Mouse (Mus musculus) gastrocnemius, postnatal 4 days (tissue): Measurements from ENCODE around the gene Gimap9. TPM values are rescaled to one million over a fixed set of nuclear protein-coding genes. Genes with fewer than 3 reads are reported as not detected.

ENCODE experiments used
- DNase-seq, 2 experiments: peaks; one replicate each; pipeline ENCODE4 v3.0.0; 2021 to 2022; ENCODE audit warnings: low spot score in 2 of 2, mixed read lengths in 2 of 2
- long read RNA-seq, 2 experiments: library from polyadenylated mRNA; stranded (forward); transcript quantifications; one replicate each; pipeline ENCODE4 v2.0.0; 2021
- total RNA-seq, 2 experiments: library from RNA; stranded (reverse); gene quantifications; 2 replicates each; pipeline ENCODE4 v1.2.3; 2021

The Gimap9 gene
- total RNA-seq: 1 to 10 TPM; 2.3 to 3.2 TPM
- long read RNA-seq, experiment 1, partial matches to known transcripts: 0 of 2 reads
- long read RNA-seq, experiment 1, other reads (novel, unspliced or antisense): 0 of 2 reads
- long read RNA-seq, experiment 2, partial matches to known transcripts: 0 of 1 reads
- long read RNA-seq, experiment 2, other reads (novel, unspliced or antisense): 0 of 1 reads

- DNase-seq: no peak
These were observed at the start of gene Gimap9 for GRCm38 (mm10) chr6:48675931-48676859. Gene Gimap9, plus strand, starts transcription at chr6:48676129.

GRCm38 (mm10) chr6:48626464-48626863 lies 49.5 kb upstream of the Gimap9 start, which contains the start of gene AI854703:
Gene AI854703, plus strand, starts transcription at chr6:48626764.
- no peak for DNase-seq

DNA sequence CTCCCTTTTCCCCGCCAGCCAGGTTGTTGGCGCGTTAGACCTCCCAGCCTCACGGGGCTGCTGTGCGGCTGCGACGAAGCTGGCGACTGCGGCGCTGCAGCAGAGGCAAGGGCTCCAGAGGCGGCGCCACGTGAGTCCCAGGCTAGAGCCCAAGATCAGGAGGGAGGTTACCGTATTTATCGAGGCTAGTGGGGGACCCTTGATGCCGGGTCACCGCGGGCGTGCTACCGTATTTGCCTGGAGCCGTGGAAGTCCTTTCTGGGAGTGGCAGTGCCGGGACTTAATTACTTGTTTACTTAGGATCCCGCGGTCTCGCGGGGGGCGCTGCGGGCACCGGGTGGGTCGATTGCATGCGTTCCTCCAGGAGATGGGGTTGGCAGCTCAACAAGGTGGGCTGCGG lies 48.9 kb upstream of the Gimap9 start:
- DNase-seq: peak in 1 of 2 experiments; percentile 42

- no peak for DNase-seq
These were observed 48.4 kb upstream of the Gimap9 start for GRCm38 (mm10) chr6:48627511-48627924.

DNA sequence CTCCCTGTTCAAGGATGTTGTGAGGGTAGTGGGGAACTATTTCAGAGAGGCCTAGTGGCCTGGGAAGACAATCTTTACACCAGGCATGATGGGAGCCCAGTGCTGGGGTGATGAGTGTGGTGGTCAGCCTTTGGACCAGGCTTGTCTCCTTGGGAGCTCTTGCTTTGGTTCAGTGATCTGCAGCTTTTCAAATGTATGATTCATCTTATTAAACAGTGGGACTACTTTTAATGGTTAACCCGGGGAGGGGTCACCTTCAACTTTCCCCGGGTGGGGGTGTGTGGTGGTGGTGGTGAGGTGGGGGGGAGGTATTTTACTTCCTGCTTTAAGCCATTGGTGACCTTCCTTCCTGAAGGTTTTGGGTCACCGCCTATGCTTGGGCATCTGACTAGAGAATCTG lies 47.6 kb upstream of the Gimap9 start:
- DNase-seq: no peak

DNA sequence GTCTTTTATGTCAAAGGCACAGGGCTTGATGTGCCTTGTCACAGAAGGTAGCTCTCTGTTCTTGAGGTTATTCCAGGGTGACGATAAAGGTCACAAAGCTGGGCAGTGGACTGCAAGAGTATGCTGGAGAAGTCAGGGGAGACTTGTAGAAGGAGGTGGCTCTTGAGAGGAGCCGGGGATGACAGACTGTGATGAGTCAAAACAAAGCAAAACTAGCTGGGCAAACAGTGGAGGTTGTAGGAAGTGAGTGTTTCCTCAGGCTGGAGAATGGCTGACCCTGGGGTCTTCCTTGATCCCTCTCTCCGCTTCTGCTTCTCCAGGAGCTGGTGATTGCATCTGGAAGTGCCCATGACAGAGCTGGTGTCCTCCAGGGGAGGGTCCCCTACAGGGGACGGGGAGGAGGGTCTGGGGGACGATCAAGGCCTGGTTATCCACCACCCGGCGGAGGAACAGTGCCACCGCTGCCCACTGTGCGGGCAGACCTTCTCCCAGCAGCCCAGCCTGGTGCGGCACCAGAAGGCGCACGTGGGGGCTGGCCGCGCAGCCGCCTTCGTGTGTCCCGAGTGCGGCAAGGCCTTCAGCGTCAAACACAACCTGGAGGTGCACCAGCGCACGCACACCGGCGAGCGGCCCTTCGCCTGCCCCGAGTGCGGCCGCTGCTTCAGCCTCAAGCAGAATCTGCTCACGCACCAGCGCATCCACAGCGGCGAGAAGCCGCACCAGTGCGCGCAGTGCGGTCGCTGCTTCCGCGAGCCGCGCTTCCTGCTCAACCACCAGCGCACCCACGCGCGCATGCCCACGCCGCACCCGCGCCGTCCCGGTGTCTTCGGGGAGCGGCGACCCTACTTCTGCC lies 46.9 kb upstream of the Gimap9 start:
- no peak for DNase-seq

DNA sequence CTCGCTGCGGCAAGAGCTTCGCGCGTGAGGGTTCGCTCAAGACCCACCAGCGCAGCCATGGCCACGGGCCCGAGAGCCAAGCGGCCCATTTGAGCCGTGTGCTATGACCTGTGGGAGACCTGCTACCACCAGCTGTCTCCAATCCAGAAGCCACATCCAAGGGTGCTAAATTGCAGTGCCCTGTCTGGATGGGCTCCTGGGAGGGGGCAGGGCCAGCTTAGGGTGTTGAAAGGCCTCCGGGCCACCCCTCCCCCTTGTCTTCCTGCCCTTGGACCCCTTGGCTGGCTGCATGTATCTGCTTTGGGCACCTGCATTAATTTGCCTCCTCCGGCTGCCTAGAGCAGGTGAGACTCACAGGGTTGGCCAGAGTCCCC lies 46.3 kb upstream of the Gimap9 start:
- DNase-seq: no peak

DNA sequence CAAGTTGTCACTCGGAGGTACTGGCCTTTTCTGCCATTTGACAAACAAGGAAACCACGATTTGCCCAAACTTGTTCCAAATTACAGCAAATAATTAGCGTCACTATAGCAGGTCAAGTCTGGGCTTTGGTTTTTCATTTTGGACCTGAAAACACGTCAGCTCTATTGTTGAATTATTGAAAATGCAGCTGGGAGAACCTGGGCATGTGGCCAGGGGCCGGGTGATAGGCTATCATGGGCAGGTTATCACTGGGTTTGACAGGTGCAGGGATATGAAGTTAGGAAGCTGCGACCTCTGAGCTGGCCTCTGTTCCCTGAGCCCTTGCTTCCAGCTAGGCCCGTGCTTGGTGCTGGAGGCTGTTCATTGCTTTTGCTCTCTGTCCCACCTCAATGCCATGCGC lies 45.1 kb upstream of the Gimap9 start:
- no peak for DNase-seq

- DNase-seq: no peak
These were observed 40.8 kb upstream of the Gimap9 start for GRCm38 (mm10) chr6:48635105-48635504.

- DNase-seq: no peak
These were observed 39.4 kb upstream of the Gimap9 start for GRCm38 (mm10) chr6:48636515-48636914.

DNA sequence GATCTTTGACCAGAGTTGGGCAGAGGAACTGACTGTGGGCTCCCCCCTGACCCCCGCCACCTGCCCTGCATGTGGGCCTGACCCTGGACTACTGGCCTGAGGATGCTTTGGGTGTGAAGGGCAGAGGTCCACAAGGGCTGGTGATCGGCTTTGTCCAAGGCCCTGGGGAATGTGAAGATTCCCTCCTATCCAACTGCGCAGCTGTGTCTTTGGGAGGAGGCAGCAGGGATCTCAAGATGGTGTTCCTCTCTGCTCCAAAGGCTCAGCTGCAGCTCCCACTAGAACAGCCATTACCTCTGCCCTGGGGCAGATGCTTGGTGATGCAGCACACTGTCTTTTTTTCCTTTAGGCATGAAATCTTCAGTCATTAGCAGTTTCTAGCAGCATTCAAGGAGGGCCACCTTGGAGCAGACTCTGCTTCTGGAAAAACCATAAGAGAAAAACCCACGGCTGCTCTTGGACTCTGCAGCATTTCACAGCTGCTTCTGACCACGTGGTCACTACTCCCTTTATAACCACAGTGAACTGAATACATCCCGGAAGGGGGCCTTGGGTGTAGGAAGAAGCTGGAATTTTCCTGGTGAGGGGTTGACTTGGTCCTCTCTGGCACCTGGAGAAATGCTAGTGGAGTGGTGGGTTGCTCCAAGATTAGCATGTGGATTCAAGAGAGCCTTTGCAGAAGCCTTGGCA lies 38.0 kb upstream of the Gimap9 start:
- no peak for DNase-seq

GRCm38 (mm10) chr6:48638553-48638952 lies 37.4 kb upstream of the Gimap9 start:
- no peak for DNase-seq

DNA sequence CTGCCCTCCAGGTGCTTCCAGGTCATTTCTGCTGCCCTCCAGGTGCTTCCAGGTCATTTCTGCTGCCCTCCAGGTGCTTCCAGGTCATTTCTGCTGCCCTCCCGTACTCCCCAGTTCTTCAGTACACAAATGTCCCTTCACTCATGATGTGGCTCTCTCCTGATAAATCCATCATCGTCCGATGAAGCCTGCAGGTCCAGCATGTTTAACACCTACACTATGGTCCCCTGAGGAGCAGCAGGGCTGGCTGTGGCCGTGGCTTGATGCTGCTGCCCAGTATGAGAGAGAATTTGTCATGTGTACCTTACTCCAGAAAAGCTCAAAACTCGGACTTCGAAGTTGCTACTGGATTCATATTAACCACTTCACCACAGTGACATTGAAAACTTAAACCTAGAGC lies 34.5 kb upstream of the Gimap9 start:
- DNase-seq: no peak

DNA sequence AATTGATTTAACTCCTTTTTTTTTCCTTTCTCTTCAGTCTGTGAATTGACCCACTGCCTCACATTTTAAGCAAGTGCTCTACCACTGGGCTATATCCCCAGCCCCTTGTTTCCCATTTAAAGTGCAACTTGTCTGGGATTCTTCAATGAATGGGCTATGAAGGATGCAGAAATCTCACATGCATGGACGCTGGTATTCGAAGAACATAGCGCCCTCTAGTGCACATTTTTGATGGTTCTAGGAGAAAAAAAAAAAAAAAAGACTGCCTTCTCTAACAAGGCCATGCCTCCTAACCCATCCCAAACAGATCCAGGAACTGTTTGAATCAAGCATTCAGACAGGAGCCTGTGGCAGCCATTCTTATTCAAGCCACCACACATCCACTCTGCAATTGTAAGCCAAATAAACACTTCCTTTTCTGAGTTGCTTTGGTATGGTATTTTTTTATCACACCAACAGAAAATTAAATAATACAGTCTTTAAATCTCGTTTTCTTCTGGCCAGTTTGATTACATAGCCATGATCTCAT lies 33.1 kb upstream of the Gimap9 start:
- DNase-seq: no peak

GRCm38 (mm10) chr6:48645660-48646308 lies 30.1 kb upstream of the Gimap9 start:
- peak in 1 of 2 experiments; percentile 64 for DNase-seq

GRCm38 (mm10) chr6:48646309-48646690 lies 29.6 kb upstream of the Gimap9 start:
- no peak for DNase-seq

GRCm38 (mm10) chr6:48646995-48647394 lies 28.9 kb upstream of the Gimap9 start, which contains the start of gene Gimap8:
Gene Gimap8, plus strand, starts transcription at chr6:48647234.
- no peak for DNase-seq

DNA sequence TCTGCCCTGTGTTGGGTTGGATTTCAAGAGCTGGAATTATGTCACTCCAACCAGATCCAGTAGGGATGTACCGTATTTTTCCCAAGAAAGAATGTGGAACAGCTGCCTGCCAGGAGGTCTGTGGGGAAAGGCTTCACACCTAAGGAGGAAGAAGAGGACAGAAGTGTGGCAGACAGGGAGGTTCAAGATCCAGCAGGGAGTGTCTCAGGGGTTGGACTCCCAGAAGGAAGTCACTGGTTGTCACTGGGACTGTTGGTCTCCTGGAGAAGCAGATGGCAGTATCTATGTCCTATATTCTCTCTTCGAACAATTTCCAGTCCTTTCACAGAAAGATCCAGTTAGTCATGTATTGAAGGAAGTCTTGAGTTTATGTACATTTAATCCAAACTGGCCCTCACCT lies 28.3 kb upstream of the Gimap9 start:
- no peak for DNase-seq

- DNase-seq: no peak
These were observed 27.1 kb upstream of the Gimap9 start for GRCm38 (mm10) chr6:48648779-48649178.

DNA sequence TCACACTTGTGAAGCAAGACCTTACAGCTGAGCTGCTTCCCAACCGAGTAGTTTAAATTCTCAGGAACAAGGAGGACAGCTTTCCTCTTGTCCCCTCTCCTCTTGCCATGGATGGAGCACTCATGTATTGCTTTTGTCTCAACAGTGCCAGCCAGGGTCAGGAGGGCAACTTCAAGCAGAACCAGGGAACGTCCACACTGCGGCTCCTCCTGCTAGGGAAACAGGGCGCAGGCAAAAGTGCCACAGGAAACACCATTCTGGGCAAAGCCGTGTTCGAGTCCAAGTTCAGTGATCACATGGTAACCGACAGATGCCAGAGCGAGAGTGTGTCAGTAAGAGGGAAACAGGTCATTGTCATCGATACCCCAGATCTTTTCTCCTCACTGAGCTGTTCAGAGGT lies 25.9 kb upstream of the Gimap9 start:
- DNase-seq: no peak
